Mouse (Mus musculus) testis, postnatal 14 days (tissue): ENCODE measurements around the gene Lsm4.

Experiments
- DNase-seq: peaks from one replicate; pipeline ENCODE4 v3.0.0; 2021; ENCODE audit warnings: low spot score

Gene Lsm4

GRCm38 (mm10) chr8:70649324-70649723 is 23.7 kb upstream of the Lsm4 start:
- DNase-seq = peak; percentile 82

- no peak for DNase-seq
These were observed 22.7 kb upstream of the Lsm4 start for GRCm38 (mm10) chr8:70650351-70650750.

GRCm38 (mm10) chr8:70653226-70653625 is 19.8 kb upstream of the Lsm4 start:
- DNase-seq = no peak

GRCm38 (mm10) chr8:70654121-70654520 is 18.9 kb upstream of the Lsm4 start:
- no peak for DNase-seq

GRCm38 (mm10) chr8:70655469-70655868 is 17.6 kb upstream of the Lsm4 start:
- DNase-seq = no peak

GRCm38 (mm10) chr8:70656193-70656790 is 16.8 kb upstream of the Lsm4 start:
- DNase-seq = no peak

GRCm38 (mm10) chr8:70657214-70657613 is 15.8 kb upstream of the Lsm4 start:
- no peak for DNase-seq

- DNase-seq = no peak
These were observed 15.3 kb upstream of the Lsm4 start for GRCm38 (mm10) chr8:70657739-70658138.

GRCm38 (mm10) chr8:70658897-70659603 is 14.0 kb upstream of the Lsm4 start:
- no peak for DNase-seq

GRCm38 (mm10) chr8:70659604-70660272 is 13.3 kb upstream of the Lsm4 start:
- peak; percentile 91 for DNase-seq

GRCm38 (mm10) chr8:70660273-70660725 is 12.7 kb upstream of the Lsm4 start, which contains the start of gene Pgpep1:
Gene Pgpep1, minus strand, starts transcription at chr8:70660388.
- peak; percentile 66 for DNase-seq

GRCm38 (mm10) chr8:70663691-70664090 is 9.4 kb upstream of the Lsm4 start:
- DNase-seq = no peak

- no peak for DNase-seq
These were observed 8.4 kb upstream of the Lsm4 start for GRCm38 (mm10) chr8:70664631-70665030.

GRCm38 (mm10) chr8:70665599-70665998 is 7.4 kb upstream of the Lsm4 start:
- DNase-seq = no peak

GRCm38 (mm10) chr8:70667071-70667470 is 6.0 kb upstream of the Lsm4 start:
- DNase-seq = no peak

- DNase-seq = peak; percentile 65
These were observed 1.3 kb upstream of the Lsm4 start for GRCm38 (mm10) chr8:70671615-70672324.

- peak; percentile 8 for DNase-seq
These were observed 546 bp upstream of the Lsm4 start for GRCm38 (mm10) chr8:70672325-70673078.

GRCm38 (mm10) chr8:70674109-70674508 is 1.1 kb downstream of the Lsm4 start:
- DNase-seq = peak; percentile 20

- DNase-seq = peak; percentile 27
These were observed 1.7 kb downstream of the Lsm4 start for GRCm38 (mm10) chr8:70674716-70675115.

GRCm38 (mm10) chr8:70675336-70675735 is 2.3 kb downstream of the Lsm4 start:
- DNase-seq = no peak

GRCm38 (mm10) chr8:70677451-70678080 is 4.5 kb downstream of the Lsm4 start:
- DNase-seq = no peak
